Mouse (Mus musculus) c-Kit-positive CD71-positive TER-119-negative erythroid progenitor cells, embryonic 14.5 days (primary cell): ENCODE results near the gene Ifit1.
"Not testable (repeated sequence)": the region's sequence is repeated elsewhere in the genome, so short reads cannot be mapped to it uniquely, and the experiment has no call there.

Source experiments
- DNase-seq: peaks from one replicate; pipeline ENCODE4 v3.0.0-alpha.2; 2013; ENCODE audit warnings: low read depth

The Ifit1 gene

GRCm38 (mm10) chr19:34640623-34641022 lies at the start of gene Ifit1, which contains the start of gene Ifit1bl2:
Gene Ifit1 (plus strand): TSS chr19:34640871.
Gene Ifit1bl2 (minus strand): TSS chr19:34640743.
- DNase-seq, result no peak

GRCm38 (mm10) chr19:34593456-34593855 lies 47.2 kb upstream of the Ifit1 start:
- DNase-seq, result no peak

GRCm38 (mm10) chr19:34594523-34594922 lies 46.1 kb upstream of the Ifit1 start:
- not testable (repeated sequence) for DNase-seq

- no peak for DNase-seq
Measured at GRCm38 (mm10) chr19:34596811-34597210, 43.9 kb upstream of the Ifit1 start.

- DNase-seq, result no peak
Measured at GRCm38 (mm10) chr19:34598341-34598740, 42.3 kb upstream of the Ifit1 start.

GRCm38 (mm10) chr19:34599250-34599649 lies 41.4 kb upstream of the Ifit1 start:
- DNase-seq, result not testable (repeated sequence)

- not testable (repeated sequence) for DNase-seq
Measured at GRCm38 (mm10) chr19:34601888-34602287, 38.8 kb upstream of the Ifit1 start, which contains the start of gene Ifit1bl1. Gene Ifit1bl1 (minus strand): TSS chr19:34601956.

- DNase-seq, result no peak
Measured at GRCm38 (mm10) chr19:34605472-34605871, 35.2 kb upstream of the Ifit1 start.

GRCm38 (mm10) chr19:34607237-34608051 lies 33.2 kb upstream of the Ifit1 start, which contains the start of gene Ifit3b:
Gene Ifit3b (plus strand): TSS chr19:34607970.
- DNase-seq, result not testable (repeated sequence)

GRCm38 (mm10) chr19:34610118-34610517 lies 30.6 kb upstream of the Ifit1 start:
- DNase-seq, result not testable (repeated sequence)

GRCm38 (mm10) chr19:34612243-34613001 lies 28.2 kb upstream of the Ifit1 start:
- DNase-seq, result not testable (repeated sequence)

- DNase-seq, result no peak
Measured at GRCm38 (mm10) chr19:34620871-34621270, 19.8 kb upstream of the Ifit1 start.

GRCm38 (mm10) chr19:34623781-34624180 lies 16.9 kb upstream of the Ifit1 start:
- no peak for DNase-seq

GRCm38 (mm10) chr19:34624663-34625062 lies 16.0 kb upstream of the Ifit1 start:
- no peak for DNase-seq

GRCm38 (mm10) chr19:34627496-34627895 lies 13.2 kb upstream of the Ifit1 start:
- DNase-seq, result no peak

GRCm38 (mm10) chr19:34631487-34631886 lies 9.2 kb upstream of the Ifit1 start:
- DNase-seq, result no peak

GRCm38 (mm10) chr19:34633484-34633883 lies 7.2 kb upstream of the Ifit1 start:
- DNase-seq, result no peak

- peak; percentile 14 for DNase-seq
Measured at GRCm38 (mm10) chr19:34636933-34637557, 3.6 kb upstream of the Ifit1 start.

- DNase-seq, result no peak
Measured at GRCm38 (mm10) chr19:34642616-34643015, 1.9 kb downstream of the Ifit1 start.

GRCm38 (mm10) chr19:34647630-34648029 lies 7.0 kb downstream of the Ifit1 start:
- not testable (repeated sequence) for DNase-seq

- DNase-seq, result no peak
Measured at GRCm38 (mm10) chr19:34650276-34650675, 9.6 kb downstream of the Ifit1 start.

- DNase-seq, result no peak
Measured at GRCm38 (mm10) chr19:34650997-34651396, 10.3 kb downstream of the Ifit1 start.
